Mouse (Mus musculus) right cerebral cortex, postnatal 25 days (tissue): ENCODE results near the gene Cox7a2.
A peak's percentile ranks its signal among the peaks of the same experiment; 100 is the strongest.

Source experiments
- DNase-seq: peaks from one replicate; pipeline ENCODE4 v3.0.0; 2022

Cox7a2 gene

DNA sequence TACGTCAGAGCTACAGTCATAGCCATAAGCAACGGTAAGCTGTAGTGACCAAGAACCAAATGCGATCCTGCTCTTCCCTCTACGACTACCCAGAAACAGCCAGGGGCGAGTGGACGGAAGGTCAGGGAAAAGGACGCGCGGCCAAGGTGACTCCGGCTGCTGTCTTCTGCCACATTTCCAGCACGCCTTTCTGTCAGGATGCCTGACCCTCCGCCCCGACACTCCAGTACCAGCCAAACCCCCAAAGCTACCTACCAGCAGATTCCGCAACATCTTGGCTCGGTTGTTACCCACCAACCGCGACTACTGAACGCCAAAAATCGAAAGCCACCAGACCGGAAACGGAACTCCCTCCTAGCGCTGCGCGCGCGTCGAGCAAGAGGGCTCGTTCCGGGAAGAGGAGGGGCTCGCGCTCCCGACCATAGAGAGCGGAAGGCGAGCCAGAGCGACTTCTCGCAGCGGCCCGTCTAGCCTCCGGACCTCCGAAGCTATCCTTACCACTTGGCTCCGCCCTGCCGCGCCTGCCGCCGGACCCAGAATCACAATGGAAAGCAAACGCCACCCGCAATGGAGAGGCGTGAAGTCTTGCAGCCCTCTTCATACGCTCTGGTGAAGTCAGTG, at the start of gene Cox7a2:
Gene Cox7a2, minus strand, starts transcription at position 494 of the 621 bp plus-strand sequence.
- DNase-seq = peak; percentile 94

- DNase-seq = no peak
These were observed 49.7 kb upstream of the Cox7a2 start for GRCm38 (mm10) chr9:79809411-79809810.

GRCm38 (mm10) chr9:79807178-79807577, 47.5 kb upstream of the Cox7a2 start:
- no peak for DNase-seq

DNA sequence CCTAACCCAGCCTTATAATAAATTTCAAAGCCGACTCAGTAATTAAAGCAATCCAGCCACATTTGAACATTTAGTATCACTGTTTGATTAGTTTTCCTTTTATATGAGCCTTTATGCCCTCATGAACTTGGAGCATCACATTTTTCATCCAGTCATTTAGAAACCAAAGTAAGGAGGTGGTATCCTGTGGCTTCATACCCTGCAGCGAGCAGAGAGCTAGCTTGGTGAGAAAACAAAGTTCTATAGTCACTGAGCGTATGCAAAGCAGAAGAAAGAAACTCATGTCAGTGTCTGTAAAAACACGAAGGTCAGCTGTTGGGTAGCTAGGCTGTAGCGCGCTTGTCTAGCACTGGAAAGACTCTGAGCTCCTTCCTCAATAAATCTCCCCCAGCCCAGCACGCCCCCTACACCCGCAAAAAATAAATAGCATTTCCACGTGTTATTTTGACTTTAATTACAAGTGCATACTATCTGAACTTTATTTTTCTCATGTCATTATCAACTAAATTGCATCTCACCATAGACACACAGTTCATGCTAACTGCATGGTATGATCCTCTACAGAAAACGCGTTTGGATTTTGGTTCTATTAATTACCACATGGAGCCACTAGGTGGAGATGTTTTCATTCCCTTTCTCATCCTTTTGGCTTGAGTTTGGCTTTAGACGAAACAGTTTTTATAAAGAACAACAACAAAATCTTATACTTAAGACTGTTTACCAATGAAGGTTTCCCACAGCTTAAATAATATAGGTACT, 46.8 kb upstream of the Cox7a2 start:
- DNase-seq = no peak

DNA sequence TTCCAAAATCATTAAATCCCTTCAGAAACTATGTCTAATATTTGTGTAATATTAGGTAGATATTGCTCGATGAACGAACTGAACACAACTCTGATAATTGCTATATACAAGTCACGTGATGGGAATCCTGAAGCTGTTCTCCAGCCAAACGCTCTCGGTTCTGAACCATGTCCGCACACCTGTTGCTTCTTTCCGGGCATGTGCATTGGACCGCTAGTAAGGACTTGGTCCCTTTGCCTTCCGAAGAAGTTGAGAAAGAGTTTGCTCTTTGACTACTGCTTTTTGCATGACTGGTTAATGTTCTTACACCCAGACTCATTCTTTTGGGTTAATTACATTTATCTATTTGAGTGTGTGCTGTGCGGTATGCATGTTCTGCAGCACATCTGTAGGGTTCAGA, 45.7 kb upstream of the Cox7a2 start:
- DNase-seq = no peak

DNA sequence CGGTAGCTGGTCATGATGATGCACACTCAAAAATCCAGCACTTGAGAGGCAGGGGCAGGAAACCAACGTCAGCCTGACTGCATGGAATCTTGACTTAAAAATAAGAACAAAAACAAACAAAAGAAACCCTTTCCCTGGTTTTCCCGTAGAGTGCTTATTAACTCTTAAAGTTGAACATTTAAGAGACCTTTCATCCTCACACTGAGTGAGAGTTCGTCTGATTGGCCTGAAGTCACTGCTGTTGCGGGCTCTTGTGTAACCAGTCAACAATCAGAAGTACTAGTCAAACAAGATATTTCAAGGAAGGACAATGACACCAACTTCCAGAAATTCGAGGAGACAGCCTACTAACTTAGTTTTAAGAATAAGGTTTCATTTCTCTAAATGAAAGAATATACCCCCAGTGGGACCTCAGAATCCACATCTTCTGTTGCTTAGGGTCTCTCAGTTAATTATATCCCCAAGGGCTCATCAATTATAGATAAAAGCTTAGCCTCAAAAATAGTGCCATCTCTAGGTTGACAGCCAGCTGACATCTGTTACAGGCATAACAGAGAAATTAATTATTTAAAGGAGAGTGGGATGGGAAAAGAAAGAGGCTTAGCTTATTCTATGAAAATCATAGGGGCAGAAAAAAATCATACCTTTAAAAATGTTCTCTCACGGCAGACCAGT, 36.9 kb upstream of the Cox7a2 start:
- DNase-seq = no peak

- no peak for DNase-seq
These were observed 35.4 kb upstream of the Cox7a2 start for GRCm38 (mm10) chr9:79795076-79795475.

- peak; percentile 95 for DNase-seq
These were observed 33.5 kb upstream of the Cox7a2 start, which contains the start of gene Tmem30a for GRCm38 (mm10) chr9:79792841-79793835. Gene Tmem30a, minus strand, starts transcription at chr9:79793507.

- no peak for DNase-seq
These were observed 26.1 kb upstream of the Cox7a2 start for GRCm38 (mm10) chr9:79785794-79786085.

DNA sequence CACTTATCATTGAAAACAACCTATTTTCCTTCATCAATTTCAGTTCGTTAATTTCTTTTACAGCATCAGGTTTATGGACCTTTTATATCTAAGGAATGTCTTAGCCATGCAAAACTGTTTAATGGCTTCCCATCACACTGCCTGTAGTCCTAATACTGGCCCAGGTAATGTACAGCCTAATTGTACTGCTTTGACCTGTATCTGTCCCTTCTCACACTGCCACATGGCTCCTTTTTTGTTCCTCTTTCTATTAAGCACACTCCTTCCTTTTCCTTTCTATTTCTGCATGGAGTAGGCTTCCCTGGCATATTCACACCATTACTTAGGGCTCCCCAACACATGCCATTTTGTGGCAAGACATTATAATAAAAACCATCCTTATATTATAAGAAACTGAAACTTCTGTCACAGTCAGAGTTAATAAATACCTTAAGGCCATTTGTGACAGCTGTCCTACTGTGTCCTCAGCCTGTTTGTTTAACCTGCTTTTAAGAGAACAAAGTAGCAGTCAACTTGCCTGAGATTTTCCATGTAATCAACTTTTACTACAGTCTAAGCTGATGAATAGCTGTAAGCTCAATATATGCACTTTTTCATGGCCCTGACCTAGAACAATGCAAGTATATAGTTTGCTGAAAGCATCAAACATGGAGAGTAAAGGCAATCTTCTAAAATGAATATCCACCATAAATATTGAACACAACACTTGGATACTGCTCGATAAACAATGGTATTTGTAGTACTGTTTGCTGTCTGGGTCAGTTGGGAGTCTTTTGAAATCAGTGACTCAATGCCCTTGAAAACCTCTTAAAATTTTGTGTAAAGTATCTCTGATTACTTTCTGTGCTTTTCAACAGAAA, 25.5 kb upstream of the Cox7a2 start:
- no peak for DNase-seq

GRCm38 (mm10) chr9:79784439-79784838, 24.8 kb upstream of the Cox7a2 start:
- no peak for DNase-seq

GRCm38 (mm10) chr9:79779354-79779753, 19.7 kb upstream of the Cox7a2 start:
- DNase-seq = no peak

GRCm38 (mm10) chr9:79766991-79767545, 7.4 kb upstream of the Cox7a2 start:
- no peak for DNase-seq

DNA sequence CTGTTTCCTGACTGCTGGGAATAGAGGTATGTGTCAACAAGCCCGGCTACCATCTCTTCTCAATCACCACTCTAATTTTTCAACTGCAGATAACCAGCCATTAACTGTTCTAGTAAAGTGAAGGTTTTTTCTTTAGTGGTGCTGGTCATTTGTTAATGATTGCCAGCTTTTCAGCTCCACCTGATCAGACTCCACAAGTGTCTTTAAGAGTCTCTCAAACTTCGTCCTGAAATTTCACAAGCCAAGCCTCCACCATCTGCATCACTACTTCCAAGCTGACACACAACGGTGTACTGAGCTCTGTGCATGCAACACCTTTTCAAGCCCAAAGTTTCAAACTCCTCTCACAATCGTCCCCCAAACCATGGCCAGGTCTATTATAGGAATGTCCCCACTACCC, 5.7 kb upstream of the Cox7a2 start:
- no peak for DNase-seq

GRCm38 (mm10) chr9:79762519-79762918, 2.8 kb upstream of the Cox7a2 start:
- no peak for DNase-seq

DNA sequence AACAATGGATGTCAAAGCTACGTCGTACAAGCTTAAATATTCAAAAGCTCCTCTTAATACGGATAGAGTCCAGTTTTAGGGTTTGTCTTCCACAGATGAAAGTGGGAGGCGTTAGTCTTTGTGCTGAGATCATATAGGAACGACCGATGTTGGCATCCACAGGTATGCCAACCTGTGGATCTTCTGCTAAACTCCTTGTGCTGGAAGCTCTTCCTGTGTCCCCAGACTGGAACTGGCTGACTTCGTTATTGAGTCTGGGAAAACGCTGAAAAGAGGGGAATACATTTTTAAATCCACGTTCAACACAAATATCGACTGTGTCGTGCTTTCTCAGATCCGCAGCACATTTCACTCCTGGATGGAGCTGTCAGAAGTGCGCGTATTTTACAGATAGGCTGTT, 398 bp upstream of the Cox7a2 start:
- DNase-seq = peak; percentile 9

GRCm38 (mm10) chr9:79755311-79755710, 4.4 kb downstream of the Cox7a2 start:
- DNase-seq = no peak

GRCm38 (mm10) chr9:79751846-79752245, 7.8 kb downstream of the Cox7a2 start:
- DNase-seq = no peak

DNA sequence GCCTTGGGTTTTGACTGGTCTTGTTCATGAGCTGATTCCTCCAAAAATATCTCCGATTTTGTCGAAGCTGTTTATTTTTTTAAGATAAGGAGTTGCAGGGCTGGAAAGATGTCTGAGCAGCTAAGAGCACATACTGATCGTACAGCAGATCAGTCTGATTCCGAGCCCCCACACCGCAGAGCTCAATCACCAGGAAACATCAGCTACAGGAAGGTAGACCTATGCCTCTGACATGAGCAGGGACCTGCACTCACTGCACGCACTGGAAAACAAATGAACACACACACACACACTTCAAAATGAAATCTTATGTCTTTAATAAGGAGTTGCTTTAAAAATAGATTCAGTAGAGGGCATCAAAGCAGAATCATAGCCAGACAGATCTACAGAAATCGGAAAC, 9.0 kb downstream of the Cox7a2 start:
- no peak for DNase-seq

DNA sequence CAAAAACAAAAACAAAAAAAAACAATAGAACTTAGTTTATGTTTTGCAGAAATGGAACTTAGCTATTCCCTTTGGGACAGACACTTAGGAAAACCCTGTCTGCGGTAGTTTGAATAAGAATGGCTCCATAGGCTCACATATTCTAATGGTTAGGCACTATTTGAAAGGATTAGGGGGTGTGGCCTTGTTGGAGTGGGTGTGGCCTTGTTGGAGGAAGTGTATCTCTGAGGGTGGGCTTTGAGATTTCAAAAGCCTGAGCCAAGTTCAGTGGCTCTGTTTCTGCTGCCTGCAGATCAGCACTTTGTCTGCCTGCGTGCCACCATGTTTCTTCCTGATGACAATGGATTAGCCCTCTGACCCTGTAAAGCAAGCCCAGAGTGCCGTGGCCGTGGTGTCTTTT, 14.6 kb downstream of the Cox7a2 start:
- DNase-seq = no peak

DNA sequence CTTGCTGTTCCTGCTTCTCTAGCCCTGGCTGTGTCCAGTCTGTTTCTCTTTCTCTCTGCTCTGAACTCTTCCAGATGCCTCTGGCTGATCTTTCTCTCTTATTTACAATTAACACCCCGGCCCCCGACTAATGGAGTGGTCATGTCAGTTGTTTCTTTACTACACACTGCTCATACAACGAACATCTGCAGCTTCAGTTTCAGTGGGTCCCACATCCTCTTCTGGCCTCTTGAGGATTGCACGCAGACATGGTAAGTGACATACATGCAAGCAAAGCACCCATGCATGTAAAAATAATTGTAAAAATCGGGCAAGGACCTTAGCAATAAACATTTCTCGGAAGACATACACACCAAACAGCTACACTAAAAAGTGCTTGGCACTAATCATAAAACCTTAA, 24.1 kb downstream of the Cox7a2 start:
- no peak for DNase-seq

GRCm38 (mm10) chr9:79730301-79730700, 29.4 kb downstream of the Cox7a2 start:
- no peak for DNase-seq
